Mouse (Mus musculus): ENCODE results near the gene Mospd2.

GRCm38 (mm10) chrX:164952601-164953375, 27.4 kb downstream of the Mospd2 start:
- no peak for TF ChIP-seq POLR2A (IDR thresholded peaks at IDR 0.05; ENCODE audit: low read depth, low read length)
- no peak for TF ChIP-seq CTCF (IDR thresholded peaks at IDR 0.05; ENCODE audit: extremely low read depth, insufficient read length, insufficient replicate concordance, low read depth, low read length)
